Comparison of ENCODE assay signal across 8 mouse cellular contexts in genomic region chr1:191275527-191275926, GRCm38 (mm10). TPM values are rescaled to one million over a fixed set of nuclear protein-coding genes. Genes with fewer than 3 reads are reported as not detected.
DNase-seq lines count a peak whose midpoint lies in the region; ATAC-seq lines count a peak whose summit lies in the region.

No protein-coding gene starts in this region.

- H3K36me3 ChIP-seq in liver, embryonic 12.5 days: no peaks in the 10 kb centered on the region
- no peaks in the 10 kb centered on the region for H3K36me3 ChIP-seq in midbrain, embryonic 14.5 days (ENCODE audit: control insufficient read depth, insufficient read depth, low read length)
- H3K36me3 ChIP-seq in splenic B cell, adult 2 months (ENCODE audit: control insufficient read depth, insufficient read depth, low read length, poor library complexity, severe bottlenecking): no peaks in the 10 kb centered on the region

- H3K27ac ChIP-seq in liver, embryonic 12.5 days: no peak overlapping the region
- no peak overlapping the region for H3K27ac ChIP-seq in midbrain, embryonic 14.5 days (replicated peaks; ENCODE audit: low read depth, low read length)

- H3K9ac ChIP-seq in liver, embryonic 12.5 days: no peak overlapping the region
- no peak overlapping the region for H3K9ac ChIP-seq in midbrain, embryonic 14.5 days (replicated peaks; ENCODE audit: low read length)

- H3K4me1 ChIP-seq in liver, embryonic 12.5 days: 0 out of 2 replicates have a peak, but pooled peaks cover 9% of the 10 kb centered on the region
- H3K4me1 ChIP-seq in midbrain, embryonic 14.5 days (ENCODE audit: control insufficient read depth, insufficient read depth, low read length): no peaks in the 10 kb centered on the region

- H3K4me3 ChIP-seq in liver, embryonic 12.5 days: no peak overlapping the region
- no peak overlapping the region for H3K4me3 ChIP-seq in midbrain, embryonic 14.5 days (replicated peaks; ENCODE audit: low read depth, low read length)

- H3K9me3 ChIP-seq in liver, embryonic 12.5 days (replicated peaks): no peaks in the 10 kb centered on the region
- no peaks in the 10 kb centered on the region for H3K9me3 ChIP-seq in midbrain, embryonic 14.5 days (ENCODE audit: control insufficient read depth, low read length)

- intact Hi-C loops in left cerebral cortex, postnatal 4 days (cut with DNase I): loop anchor here (10.0 kb wide), 1 partner anchor 181 kb away; the partner anchor contains the start of gene Batf3

- peak; percentile 72 for DNase-seq in liver
- DNase-seq in cerebellum, adult 8-10 months: peak; percentile 53
- DNase-seq in gastrocnemius, adult 18-20 months (ENCODE audit: low spot score): peak; percentile 72
- peak; percentile 79 for DNase-seq in left cerebral cortex, postnatal 4 days
- peak; percentile 82 for DNase-seq in midbrain, embryonic 14.5 days
- DNase-seq in splenic B cell, adult 2 months (ENCODE audit: low read depth, low spot score): peak; percentile 84

- 8% methylated on average over 12 of the region's 12 CpGs for WGBS in liver, embryonic 12.5 days (ENCODE audit: insufficient replicate concordance)
- WGBS in midbrain, embryonic 14.5 days: 8% methylated on average over 12 of the region's 12 CpGs

- H3K27me3 ChIP-seq in liver, embryonic 12.5 days (replicated peaks): 0 out of 2 replicates have a peak, but pooled peaks cover 4% of the 10 kb centered on the region
- no peaks in the 10 kb centered on the region for H3K27me3 ChIP-seq in midbrain, embryonic 14.5 days (ENCODE audit: control insufficient read depth, insufficient read depth, low read length)
- H3K27me3 ChIP-seq in splenic B cell, adult 2 months (ENCODE audit: control insufficient read depth, insufficient read depth, low read length, poor library complexity, severe bottlenecking): no peaks in the 10 kb centered on the region

- no peak overlapping the region for H3K4me2 ChIP-seq in liver, embryonic 12.5 days
- no peak overlapping the region for H3K4me2 ChIP-seq in midbrain, embryonic 14.5 days (ENCODE audit: low read length)

- ATAC-seq in liver, embryonic 12.5 days: no peak
- ATAC-seq in inflammation-experienced regulatory T-cells, adult 6 months: peak; percentile 90
- ATAC-seq in midbrain, embryonic 14.5 days (ENCODE audit: low FRiP score, low TSS enrichment): no peak

RNA-seq across cellular contexts. Expression of gene Nenf, which starts 42.5 kb away (rescaled TPM):
- polyA plus RNA-seq in liver, embryonic 12.5 days (2016; fragmentation: Nextera tagmentation; extraction: Ambion mirVana): 37.1 and 39.7 TPM in 2 replicates
- 10 to 100 TPM; 67.8 to 76.9 TPM for total RNA-seq in gastrocnemius, adult 18-20 months (2021)
- 1 to 10 TPM; 1.7 to 2.5 (median 1.8) TPM for polyA plus RNA-seq in inflammation-experienced regulatory T-cells, adult 6 months (2017; shearing (Covaris generic))
- total RNA-seq in left cerebral cortex, postnatal 4 days (2021): 10 to 100 TPM; 83.5 to 89.9 TPM
- 125 and 160 TPM in 2 replicates for polyA plus RNA-seq in midbrain, embryonic 14.5 days (2014; fragmentation: Nextera tagmentation; extraction: Ambion mirVana)

RNA-seq across cellular contexts. Expression of gene Tmem206, which starts 50.2 kb away (rescaled TPM):
- 9.8 and 10.5 TPM in 2 replicates for polyA plus RNA-seq in liver, embryonic 12.5 days (2016; fragmentation: Nextera tagmentation; extraction: Ambion mirVana)
- total RNA-seq in gastrocnemius, adult 18-20 months (2021): 1 to 10 TPM; 1.1 to 1.5 TPM
- polyA plus RNA-seq in inflammation-experienced regulatory T-cells, adult 6 months (2017; shearing (Covaris generic)): 10 to 100 TPM; 15.5 to 29.6 (median 23.7) TPM
- total RNA-seq in left cerebral cortex, postnatal 4 days (2021): 10 to 100 TPM; 18.1 to 19.5 TPM
- polyA plus RNA-seq in midbrain, embryonic 14.5 days (2014; fragmentation: Nextera tagmentation; extraction: Ambion mirVana): 41.1 and 47.1 TPM in 2 replicates

RNA-seq across cellular contexts. Expression of gene Atf3, which starts 57.7 kb away (rescaled TPM):
- 2.3 and 2.4 TPM in 2 replicates for polyA plus RNA-seq in liver, embryonic 12.5 days (2016; fragmentation: Nextera tagmentation; extraction: Ambion mirVana)
- 100 to 1,000 TPM in 1 of 2 experiments, 10 to 100 TPM in 1; 14.7 to 163 TPM for total RNA-seq in gastrocnemius, adult 18-20 months (2021)
- not detected for polyA plus RNA-seq in inflammation-experienced regulatory T-cells, adult 6 months (2017; shearing (Covaris generic))
- under 1 TPM; 0.58 to 0.99 TPM for total RNA-seq in left cerebral cortex, postnatal 4 days (2021)
- polyA plus RNA-seq in midbrain, embryonic 14.5 days (2014; fragmentation: Nextera tagmentation; extraction: Ambion mirVana): 0.70 and 1.8 TPM in 2 replicates

Comparison
In these comparisons a context has a peak if more than half of its experiments do, and no peak if none do; other contexts are left out.
1. RNA of gene Nenf, which starts 42.5 kb away (polyA plus RNA-seq): 125 to 160 TPM in midbrain, embryonic 14.5 days and 37.1 to 39.7 TPM in liver, embryonic 12.5 days; 1.7 to 2.5 TPM in inflammation-experienced regulatory T-cells, adult 6 months; every median in the first group is over 10 times any median in the second.
2. Peak in every context shown above with its lines, with median percentiles within 50 percentile points of each other: DNase-seq.